Mouse (Mus musculus): Measurements from ENCODE around the gene Tex10.
"Not testable (repeated sequence)": the region's sequence is repeated elsewhere in the genome, so short reads cannot be mapped to it uniquely, and the experiment has no call there.

The Tex10 gene

DNA sequence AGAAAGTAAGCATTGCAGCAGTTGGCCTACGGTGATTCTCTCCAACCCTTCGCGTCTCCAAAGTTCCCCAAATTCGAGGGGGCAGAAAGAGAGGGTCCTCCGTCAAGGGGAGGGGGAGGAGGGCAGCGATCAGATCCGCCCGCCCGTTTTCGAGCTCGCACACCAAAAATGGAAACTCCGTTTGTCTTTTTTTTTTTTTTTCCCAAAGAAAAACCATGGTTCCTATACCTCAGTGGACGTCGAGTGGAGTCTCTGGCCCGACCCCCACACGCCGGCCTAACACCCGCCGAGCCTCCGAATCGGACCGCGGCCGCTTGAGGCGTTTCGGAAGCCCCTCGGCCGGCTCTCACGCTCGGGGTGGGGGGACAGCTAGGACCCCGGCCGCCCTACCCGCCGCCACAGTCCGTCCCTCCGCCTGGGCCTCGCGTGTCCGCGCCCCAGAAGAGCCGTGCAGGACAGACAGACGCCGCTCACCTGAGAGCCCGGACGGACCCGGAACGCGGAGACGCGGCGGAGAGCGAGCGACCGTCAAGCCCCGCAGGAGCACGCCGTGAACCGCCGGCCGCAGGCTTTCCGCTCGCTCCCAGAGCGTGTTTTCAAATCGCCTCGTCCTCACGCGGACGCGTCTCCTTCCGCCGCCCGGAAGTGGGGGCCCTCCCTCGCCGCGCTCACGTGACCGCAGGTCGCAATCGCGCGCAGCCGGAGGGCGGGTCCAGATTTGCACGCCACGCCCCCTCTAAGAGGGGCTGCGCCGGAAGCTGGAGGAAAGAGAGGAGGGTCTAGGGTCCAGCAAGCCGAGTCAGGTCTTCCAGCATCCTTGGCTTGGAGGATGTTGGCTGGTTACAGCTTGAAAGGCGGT lies at the start of gene Tex10:
Tex10 (minus strand) TSS at position 668 of the 859 bp plus-strand sequence.
- peak; percentile 90 for DNase-seq

DNA sequence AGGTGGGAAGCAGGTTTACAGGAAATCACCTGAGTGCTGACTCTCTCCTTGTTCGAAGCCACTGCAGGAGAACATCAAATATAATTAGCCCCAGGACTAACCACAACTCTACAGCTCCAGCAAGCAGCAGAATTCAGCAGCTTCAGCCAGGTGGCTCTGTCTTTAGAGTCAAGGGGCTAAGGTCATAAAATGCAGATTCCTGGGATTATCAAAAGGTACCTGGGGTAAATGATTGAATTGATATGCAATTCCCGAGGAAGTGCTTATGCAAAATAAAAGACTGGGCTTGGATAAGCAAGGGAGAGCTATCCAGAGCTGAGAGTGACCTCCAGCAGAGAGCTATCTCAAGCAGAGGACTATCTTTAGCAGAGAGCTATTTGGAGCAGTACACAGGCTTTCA lies 37.6 kb upstream of the Tex10 start:
- DNase-seq: no peak

DNA sequence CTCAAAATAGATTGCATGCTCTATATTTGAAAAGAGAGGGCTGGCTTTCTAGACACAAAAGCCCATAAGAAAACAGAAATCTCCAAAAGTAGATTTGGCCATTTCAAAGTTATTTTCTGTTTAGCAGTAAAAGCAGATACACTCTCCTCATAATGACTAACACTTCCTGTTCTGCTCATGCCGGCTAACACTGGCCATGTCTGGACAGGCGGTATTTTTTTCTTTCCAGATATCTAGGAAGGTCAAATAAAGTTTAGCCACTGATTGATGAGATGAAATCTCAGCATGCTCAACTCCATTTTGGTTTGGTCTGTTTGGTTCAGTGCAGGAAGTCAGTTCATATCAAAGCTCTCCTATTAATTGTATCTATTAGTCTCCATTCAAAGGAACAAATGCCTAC lies 19.3 kb upstream of the Tex10 start:
- no peak for DNase-seq

DNA sequence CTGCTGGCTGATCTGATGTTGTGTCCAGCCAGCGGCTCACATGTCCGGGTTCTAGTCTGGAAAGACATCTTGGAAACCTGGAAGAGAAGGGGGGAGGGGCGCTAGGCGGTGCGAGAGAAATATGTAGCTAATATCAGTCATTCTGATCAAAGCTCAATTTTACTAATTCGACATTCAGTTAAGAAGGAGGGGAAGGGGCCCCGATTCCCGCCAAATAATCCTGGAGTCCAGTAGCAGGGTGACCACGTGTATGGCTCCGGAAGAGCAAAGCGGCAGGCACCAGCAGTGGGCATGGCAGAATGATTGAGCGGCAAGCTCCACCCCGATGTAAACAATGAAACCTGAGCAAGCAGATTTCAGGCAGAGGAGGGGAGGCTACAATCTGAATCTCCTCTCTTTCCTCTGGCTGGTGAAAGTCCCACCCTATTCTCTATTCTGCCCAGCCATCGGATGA lies 18.1 kb upstream of the Tex10 start:
- no peak for DNase-seq

- DNase-seq: no peak
These were observed 15.7 kb upstream of the Tex10 start for GRCm38 (mm10) chr4:48488916-48489315.

- no peak for DNase-seq
These were observed 8.0 kb upstream of the Tex10 start for GRCm38 (mm10) chr4:48481287-48481686.

DNA sequence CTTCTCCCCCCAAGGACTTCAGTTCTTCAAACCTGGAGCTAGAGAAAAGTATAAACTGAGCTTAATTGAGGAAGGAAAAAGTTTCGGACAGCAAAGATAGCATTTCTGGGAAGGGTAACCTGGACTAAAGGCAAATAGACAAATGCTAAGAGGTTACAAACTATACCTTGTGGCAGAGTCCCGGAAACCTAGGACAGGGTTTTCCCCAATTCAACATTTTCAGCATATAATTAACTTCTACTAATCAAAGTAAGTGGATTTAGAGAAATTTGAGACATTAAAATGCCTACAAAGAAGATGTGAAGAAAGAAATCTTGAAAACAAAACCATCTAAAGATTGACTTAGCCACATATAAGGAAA lies 372 bp upstream of the Tex10 start:
- DNase-seq: no peak

- no peak for DNase-seq
These were observed 1.0 kb downstream of the Tex10 start for GRCm38 (mm10) chr4:48472052-48472791.

- DNase-seq: no peak
These were observed 2.3 kb downstream of the Tex10 start for GRCm38 (mm10) chr4:48470977-48471376.

GRCm38 (mm10) chr4:48461060-48461459 lies 12.2 kb downstream of the Tex10 start:
- no peak for DNase-seq

DNA sequence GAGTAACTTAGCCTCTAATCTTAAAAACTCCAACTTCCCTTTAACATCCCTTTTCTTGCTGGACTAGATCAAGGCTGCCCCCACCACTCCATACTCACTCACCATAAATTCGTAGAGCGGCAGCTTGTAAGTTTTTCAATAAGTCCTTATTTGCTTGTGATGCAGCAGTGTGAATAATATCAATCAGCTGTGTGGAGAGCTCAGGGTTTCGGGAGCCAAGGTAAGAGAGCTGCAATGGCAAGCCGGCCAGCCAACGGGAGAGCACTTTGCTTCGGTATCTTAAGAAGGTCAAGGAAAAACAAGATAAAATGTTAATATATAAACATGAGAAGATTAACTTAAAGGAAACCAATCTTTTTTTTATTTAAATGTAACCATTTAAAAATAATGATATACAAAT lies 14.8 kb downstream of the Tex10 start:
- DNase-seq: no peak

GRCm38 (mm10) chr4:48454106-48454773 lies 19.0 kb downstream of the Tex10 start:
- DNase-seq: no peak

- no peak for DNase-seq
These were observed 45.2 kb downstream of the Tex10 start for GRCm38 (mm10) chr4:48428054-48428453.

- DNase-seq: no peak
These were observed 45.8 kb downstream of the Tex10 start for GRCm38 (mm10) chr4:48427413-48427812.

DNA sequence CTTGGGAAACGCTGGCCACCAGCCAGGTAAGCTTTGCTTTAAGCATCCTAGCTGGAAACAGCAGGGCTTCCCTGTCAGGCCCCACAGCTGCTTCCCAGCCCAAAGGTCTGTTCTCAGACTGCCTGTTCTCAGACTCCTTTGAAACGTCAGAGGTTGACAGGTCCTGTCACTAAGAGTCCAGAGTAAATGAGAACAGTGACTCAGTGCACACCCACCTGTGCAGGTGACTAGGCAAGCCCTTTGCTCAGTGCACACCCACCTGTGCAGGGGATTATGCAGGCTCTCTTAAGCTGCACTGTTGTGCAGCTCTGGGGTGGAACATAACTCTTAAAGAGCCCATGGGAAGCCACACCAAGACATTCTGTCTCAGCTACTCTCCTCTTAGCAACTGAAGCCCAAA lies 49.5 kb downstream of the Tex10 start:
- DNase-seq: no peak

- no peak for DNase-seq
These were observed 50.6 kb downstream of the Tex10 start for GRCm38 (mm10) chr4:48422633-48423032.

GRCm38 (mm10) chr4:48418831-48419468 lies 54.3 kb downstream of the Tex10 start:
- no peak for DNase-seq

- DNase-seq: no peak
These were observed 57.4 kb downstream of the Tex10 start for GRCm38 (mm10) chr4:48415838-48416335.

DNA sequence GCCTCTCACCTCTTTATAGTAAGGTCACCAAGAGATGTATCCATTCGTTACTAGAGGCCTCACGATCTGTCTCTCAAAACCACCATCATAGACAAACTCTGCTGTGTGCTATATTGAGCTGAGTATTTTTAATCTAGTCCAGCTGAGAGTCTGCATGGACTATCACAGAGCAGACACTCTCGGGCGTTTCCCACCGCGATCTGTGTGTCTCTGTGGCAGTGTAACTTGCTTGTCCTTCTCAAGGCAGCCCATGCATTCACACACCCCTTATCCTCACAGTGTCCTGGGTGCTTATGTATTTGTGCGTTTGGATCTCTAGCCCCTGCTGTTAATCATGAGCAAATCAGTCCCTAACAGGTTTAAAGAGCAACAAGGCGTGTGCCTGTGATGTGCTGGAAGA lies 59.8 kb downstream of the Tex10 start:
- DNase-seq: no peak

DNA sequence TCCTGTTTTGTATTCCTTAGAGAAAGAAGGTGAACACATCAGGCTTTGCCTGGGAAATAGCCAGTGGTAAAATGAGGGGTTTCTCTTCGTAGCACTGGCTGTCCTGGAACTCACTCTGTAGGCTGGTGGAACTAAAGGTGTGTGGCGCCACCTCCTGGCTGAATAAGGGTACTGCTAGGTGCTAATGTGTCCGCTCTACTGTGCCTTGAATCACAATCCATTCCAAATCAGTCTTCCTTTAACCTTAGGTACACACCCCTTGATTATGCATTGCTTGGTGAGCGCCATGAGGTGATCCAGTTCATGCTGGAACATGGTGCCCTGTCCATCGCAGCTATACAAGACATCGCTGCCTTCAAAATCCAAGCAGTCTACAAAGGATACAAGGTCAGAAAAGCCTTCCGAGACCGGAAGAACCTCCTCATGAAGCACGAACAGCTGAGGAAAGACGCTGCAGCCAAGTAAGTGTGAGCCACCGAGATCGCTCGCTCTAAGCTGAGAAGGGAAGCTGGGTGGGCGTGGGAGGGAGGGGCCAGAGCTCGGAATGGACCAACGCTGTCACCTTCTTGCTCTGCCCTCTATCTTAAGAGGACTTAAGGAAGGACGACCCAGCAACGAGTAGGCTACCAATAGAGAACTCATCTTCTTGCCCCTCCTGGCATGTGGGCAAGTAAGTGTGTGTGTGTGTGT lies 65.8 kb downstream of the Tex10 start:
- peak; percentile 44 for DNase-seq

- not testable (repeated sequence) for DNase-seq
These were observed 67.4 kb downstream of the Tex10 start for GRCm38 (mm10) chr4:48405724-48406491.
